Mouse (Mus musculus) myocyte (in vitro differentiated cells): ENCODE data around the gene Ssbp2.

Experiments
- CEBPB ChIP-seq: IDR thresholded peaks from 2 replicates; pipeline ENCODE4 v1.6.1; 2011; ENCODE audit warnings: mild to moderate bottlenecking, moderate library complexity; ENCODE audit not compliant: poor library complexity, insufficient read depth, severe bottlenecking
- E2F4 ChIP-seq: IDR thresholded peaks from one replicate; pipeline ENCODE4 v1.6.1; 2011; ENCODE audit warnings: mild to moderate bottlenecking, control low read depth, moderate library complexity; ENCODE audit not compliant: insufficient read depth
- MAX ChIP-seq: IDR thresholded peaks from one replicate; pipeline ENCODE4 v1.6.1; 2011; ENCODE audit warnings: low read depth, mild to moderate bottlenecking, control low read depth
- MYOD1 ChIP-seq, 3 experiments: IDR thresholded peaks; one replicate each; pipeline ENCODE4 v1.6.1; 2011; ENCODE audit warnings: control low read depth in 2 of 3, low read depth in 2 of 3, mild to moderate bottlenecking in 2 of 3, moderate library complexity in 1 of 3; ENCODE audit not compliant: insufficient read length in 2 of 3, control insufficient read depth in 1 of 3
- MYOG ChIP-seq, 3 experiments: IDR thresholded peaks; one replicate each; pipeline ENCODE4 v1.6.1; 2011; ENCODE audit warnings: control low read depth in 2 of 3, low read depth in 2 of 3, mild to moderate bottlenecking in 2 of 3; ENCODE audit not compliant: insufficient read length in 2 of 3, control insufficient read depth in 1 of 3, insufficient read depth in 1 of 3
- POLR2A ChIP-seq: IDR thresholded peaks from one replicate; pipeline ENCODE4 v1.6.1; 2011; ENCODE audit warnings: low read depth, mild to moderate bottlenecking, control low read depth, moderate library complexity; ENCODE audit not compliant: insufficient read length
- POLR2AphosphoS2 ChIP-seq: IDR thresholded peaks from one replicate; pipeline ENCODE4 v1.6.1; 2011; ENCODE audit warnings: low read depth, control low read depth; ENCODE audit not compliant: insufficient read length
- REST ChIP-seq: IDR thresholded peaks from one replicate; pipeline ENCODE4 v1.6.1; 2011; ENCODE audit warnings: mild to moderate bottlenecking, control low read depth, moderate library complexity; ENCODE audit not compliant: insufficient read depth, insufficient read length
- SRF ChIP-seq: IDR thresholded peaks from one replicate; pipeline ENCODE4 v1.6.1; 2011; ENCODE audit warnings: low read depth; ENCODE audit not compliant: control insufficient read depth, insufficient read length
- TCF12 ChIP-seq: IDR thresholded peaks from one replicate; pipeline ENCODE4 v1.6.1; 2011; ENCODE audit warnings: mild to moderate bottlenecking, control low read depth; ENCODE audit not compliant: poor library complexity, insufficient read depth, severe bottlenecking
- USF1 ChIP-seq: IDR thresholded peaks from one replicate; pipeline ENCODE4 v1.6.1; 2011; ENCODE audit warnings: low read depth, mild to moderate bottlenecking, control low read depth, moderate library complexity

DNA sequence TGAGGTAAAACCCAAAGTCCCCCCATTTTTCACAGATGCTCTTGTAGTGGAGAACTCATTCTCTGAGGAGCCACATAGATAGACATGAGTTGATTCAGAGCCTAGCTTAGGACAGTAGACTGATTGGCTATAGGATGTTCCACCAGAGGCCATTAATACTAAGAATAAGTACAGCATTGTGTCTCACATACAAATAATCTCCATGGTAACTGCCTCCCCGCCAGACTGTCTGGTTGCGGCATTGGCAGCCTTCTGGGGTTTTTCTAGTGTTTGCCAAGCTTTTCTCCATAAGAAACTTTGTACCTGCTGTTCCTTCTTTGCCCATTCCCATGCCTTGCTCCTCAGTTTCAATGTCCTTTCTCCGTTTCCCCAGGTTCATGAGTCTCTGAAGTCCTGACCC, 283.1 kb downstream of the Ssbp2 start:
- no peak for TF ChIP-seq MYOG (IDR thresholded peaks at IDR 0.05; ENCODE audit: control insufficient read depth in 1 of 3, insufficient read depth in 1 of 3, insufficient read length in 2 of 3, low read depth in 2 of 3)
- no peak for TF ChIP-seq USF1
- TF ChIP-seq POLR2A, result no peak
- TF ChIP-seq E2F4, result no peak
- TF ChIP-seq REST, result no peak
- no peak for TF ChIP-seq POLR2AphosphoS2
- TF ChIP-seq TCF12, result no peak
- no peak for TF ChIP-seq MAX
- no peak for TF ChIP-seq CEBPB
- TF ChIP-seq SRF, result no peak
- TF ChIP-seq MYOD1 (IDR thresholded peaks at IDR 0.05; ENCODE audit: control insufficient read depth in 1 of 3, insufficient read length in 2 of 3, low read depth in 2 of 3), result no peak
